Mouse (Mus musculus) thymus, postnatal 10 days (tissue): Measurements from ENCODE around the gene Cybrd1.

Source experiments
- DNase-seq, 2 experiments: peaks; one replicate each; pipeline ENCODE4 v3.0.0; 2021; ENCODE audit warnings: low spot score in 2 of 2

The Cybrd1 gene

DNA sequence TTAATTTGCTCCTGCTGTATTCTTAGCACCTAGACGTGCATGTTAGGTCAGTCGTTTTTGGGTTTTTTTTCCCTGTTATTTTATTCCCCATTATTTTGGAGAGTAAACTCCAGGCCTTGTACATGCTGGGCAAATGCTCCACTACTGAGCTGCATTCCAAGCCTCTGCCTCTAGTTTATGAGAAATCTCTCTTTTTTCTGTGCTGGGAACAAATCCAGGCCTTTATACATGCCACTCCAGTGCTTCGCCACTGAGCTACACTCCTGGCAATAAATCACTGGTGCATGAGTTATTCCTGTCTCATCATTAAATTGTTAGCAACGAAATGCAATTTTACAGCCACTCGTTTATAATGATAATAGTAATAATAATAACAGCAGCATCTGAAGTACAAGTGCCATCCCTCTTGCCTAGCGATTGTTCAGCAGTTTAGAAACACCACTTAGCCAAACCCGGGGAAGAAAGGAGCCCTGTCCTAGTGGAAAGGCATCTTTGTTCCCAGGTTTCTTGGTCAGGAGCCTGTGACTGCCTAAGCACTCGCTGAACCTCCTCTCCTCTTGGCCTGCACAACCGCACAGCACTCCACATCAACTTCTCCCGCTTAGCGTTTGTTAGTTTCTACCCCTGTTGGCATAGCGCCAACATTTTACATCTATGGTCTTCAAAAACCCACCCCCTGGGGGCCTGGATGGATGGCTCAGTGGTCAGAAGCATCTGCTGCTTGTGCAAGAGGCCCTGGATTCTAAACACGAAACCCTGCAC lies 4.7 kb downstream of the Cybrd1 start:
- no peak for DNase-seq

DNA sequence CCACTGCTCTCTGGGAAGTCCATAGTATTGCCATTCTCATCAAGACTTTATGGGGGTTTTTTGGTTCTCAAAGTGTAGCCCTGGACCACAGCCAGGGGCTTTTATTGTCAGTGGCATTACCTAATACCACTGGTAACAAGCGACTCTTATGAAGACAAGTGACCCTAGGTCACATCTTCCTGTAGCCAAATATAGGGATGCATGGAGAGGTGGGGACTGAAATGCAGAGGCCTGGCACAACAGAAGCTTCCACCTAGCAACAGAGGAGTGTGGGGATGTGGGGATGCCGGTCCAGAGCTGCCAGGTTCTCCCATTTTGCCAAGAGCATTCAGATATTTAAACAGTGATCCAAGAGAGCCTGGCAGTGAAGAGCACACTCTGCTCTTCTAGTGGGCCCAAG lies 5.9 kb downstream of the Cybrd1 start:
- DNase-seq, result no peak

- DNase-seq, result peak in 1 of 2 experiments; percentile 38
These were observed 10.2 kb downstream of the Cybrd1 start for GRCm38 (mm10) chr2:71127779-71128534.

DNA sequence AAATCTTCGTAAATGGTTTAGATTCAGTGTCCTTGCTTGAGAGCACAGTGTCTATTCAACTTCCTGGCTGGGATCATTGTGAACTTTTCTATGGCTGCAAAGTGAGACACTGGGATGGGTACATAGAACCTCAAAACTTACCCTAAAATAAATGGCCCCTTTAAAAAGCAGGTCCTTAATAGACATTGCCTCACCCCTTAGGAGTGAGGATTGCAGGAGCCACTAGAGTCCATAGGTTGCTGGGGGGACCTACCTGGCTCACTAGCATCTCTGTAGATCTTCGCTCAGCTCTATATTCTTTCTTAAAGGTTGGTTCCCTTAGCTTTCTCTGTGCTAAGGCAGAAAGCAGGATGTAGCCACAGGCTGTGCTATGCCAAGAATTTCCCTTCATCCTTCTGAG lies 12.6 kb downstream of the Cybrd1 start:
- no peak for DNase-seq

DNA sequence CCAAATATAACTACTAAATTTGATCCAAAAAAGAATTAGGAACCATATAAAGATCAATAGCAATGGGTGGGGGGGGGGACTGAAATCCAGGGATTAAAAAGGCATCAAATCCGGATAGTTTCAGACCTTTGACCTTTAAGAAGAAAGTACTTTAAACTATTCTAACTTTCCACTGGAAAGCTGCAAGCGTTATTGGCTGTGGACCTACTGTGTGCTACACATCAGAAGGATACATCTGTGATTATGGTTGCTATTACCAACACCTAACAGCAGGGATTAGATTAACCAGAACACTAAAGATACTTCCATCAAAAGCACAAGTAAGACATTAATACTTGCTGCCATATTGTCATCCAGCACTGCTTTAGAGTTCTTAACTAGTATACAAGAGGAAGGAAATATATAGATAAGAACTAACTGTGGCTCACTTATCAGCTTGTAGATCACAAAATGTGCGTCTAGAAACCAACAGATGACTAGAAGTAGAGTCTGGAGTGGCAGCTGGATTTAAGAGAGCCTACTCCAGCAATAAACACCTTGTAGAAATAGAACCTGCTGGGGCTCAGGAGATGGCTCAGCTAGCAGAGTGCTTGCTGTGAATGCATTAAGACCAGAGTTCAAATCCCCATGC lies 14.3 kb downstream of the Cybrd1 start:
- DNase-seq, result no peak

- no peak for DNase-seq
These were observed 16.4 kb downstream of the Cybrd1 start for GRCm38 (mm10) chr2:71134041-71134505.

- no peak for DNase-seq
These were observed 17.1 kb downstream of the Cybrd1 start for GRCm38 (mm10) chr2:71134836-71135235.

- no peak for DNase-seq
These were observed 22.9 kb downstream of the Cybrd1 start for GRCm38 (mm10) chr2:71140622-71141021.

DNA sequence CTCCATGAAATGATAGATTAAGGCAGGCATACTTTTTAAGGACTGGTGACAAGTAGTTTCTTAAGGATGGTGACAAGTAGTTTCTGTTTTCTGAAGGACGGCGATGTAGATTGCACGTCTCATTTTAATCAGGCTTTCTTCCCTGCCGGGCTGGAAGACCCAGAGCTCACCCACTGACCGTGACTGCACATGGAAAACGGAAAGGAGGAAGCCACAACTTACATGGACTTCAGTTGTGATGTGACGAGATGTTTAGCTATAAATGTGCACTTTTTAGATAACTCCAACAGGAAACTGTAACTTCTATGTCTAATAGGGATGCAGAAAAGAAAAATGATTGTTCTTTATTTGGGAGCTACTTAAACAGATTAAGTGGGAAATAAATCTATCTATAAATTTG lies 24.7 kb downstream of the Cybrd1 start:
- DNase-seq, result no peak

DNA sequence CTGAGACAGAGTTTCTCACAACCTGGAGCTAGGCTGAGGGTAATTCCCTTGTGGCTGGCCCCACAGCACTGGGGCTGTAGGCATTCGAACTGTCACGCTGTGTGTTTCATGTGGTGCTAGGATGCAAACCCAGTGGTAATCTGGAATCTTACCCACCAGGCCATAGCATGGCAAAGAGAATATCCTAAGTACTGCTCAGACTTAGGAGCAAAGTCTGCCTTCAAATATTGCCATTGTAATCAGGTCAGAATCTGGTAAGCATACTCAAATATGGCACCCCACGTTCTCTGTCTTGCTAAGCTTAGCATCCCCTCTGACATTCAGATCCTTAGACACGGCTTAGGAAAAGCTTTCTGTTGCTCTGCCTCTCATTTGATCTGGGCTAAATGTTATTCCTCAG lies 28.1 kb downstream of the Cybrd1 start:
- DNase-seq, result no peak

- DNase-seq, result no peak
These were observed 28.5 kb downstream of the Cybrd1 start for GRCm38 (mm10) chr2:71146266-71146665.

DNA sequence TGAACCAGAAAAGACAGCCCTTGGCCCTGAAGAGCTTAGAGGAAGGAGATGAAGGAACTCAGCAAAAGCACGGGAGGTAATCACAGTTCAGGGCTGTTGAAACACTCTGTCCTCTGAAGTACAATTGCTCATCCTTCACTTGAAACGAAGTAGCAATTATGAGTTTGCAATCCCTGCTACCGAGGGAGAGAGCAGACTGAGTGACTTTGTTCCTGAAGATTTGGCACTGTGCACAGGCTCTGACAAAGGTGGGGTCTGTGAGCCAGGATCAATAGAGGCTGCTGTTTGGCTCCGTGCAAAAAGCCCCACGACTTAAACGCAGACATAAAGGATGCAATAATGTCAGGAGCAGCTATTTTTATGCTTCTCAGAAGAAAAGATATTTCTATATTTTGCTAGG lies 30.1 kb downstream of the Cybrd1 start:
- DNase-seq, result no peak

GRCm38 (mm10) chr2:71152170-71152569 lies 34.4 kb downstream of the Cybrd1 start:
- DNase-seq, result no peak

- peak; percentile 25 to 77 for DNase-seq
These were observed 37.8 kb downstream of the Cybrd1 start for GRCm38 (mm10) chr2:71155486-71155885.

- DNase-seq, result no peak
These were observed 38.7 kb downstream of the Cybrd1 start for GRCm38 (mm10) chr2:71156446-71156845.

- no peak for DNase-seq
These were observed 40.2 kb downstream of the Cybrd1 start for GRCm38 (mm10) chr2:71157881-71158280.

DNA sequence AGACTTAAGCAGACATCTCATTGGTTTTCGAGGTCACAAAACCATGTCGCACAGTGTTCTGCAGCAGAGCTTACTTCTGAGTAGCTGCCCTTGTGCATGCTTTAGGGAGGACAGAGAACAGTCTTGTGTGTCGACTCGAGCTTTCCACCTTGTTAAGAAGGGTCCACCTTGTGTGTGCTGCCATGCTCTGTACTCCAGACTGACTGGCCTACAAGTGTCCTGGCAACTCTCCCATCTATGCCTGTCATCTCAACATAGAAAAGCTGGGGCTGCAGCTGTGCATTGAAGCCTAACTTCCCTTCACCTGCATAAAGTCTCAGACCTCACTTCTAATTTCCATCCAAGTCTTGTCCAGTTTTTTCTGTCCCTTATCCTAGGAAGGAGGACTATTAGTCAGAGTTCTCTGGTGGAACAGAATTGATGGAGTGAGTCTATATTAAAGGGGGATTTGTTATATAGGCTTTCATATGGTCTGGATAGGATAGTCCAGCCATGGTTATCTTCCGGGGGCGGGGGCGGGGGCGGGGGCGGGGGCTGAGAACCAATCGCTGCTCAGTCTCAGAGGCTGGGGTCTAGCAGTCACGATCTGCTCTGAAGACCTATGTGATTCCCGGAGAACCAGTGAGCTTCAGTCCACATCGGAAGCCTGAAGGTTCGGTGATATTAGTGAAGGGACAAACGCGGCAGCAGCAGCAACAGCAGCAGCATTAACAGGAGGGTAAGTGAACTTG lies 42.0 kb downstream of the Cybrd1 start:
- DNase-seq, result no peak

GRCm38 (mm10) chr2:71160307-71160861 lies 42.7 kb downstream of the Cybrd1 start:
- DNase-seq, result no peak

- DNase-seq, result no peak
These were observed 43.8 kb downstream of the Cybrd1 start for GRCm38 (mm10) chr2:71161558-71161957.

GRCm38 (mm10) chr2:71162831-71163621 lies 45.3 kb downstream of the Cybrd1 start:
- no peak for DNase-seq

GRCm38 (mm10) chr2:71167211-71167610 lies 49.5 kb downstream of the Cybrd1 start:
- DNase-seq, result no peak
